Mouse (Mus musculus) brain, embryonic 14.5 days (tissue): ENCODE results near the gene Gm19684. TPM values are rescaled to one million over a fixed set of nuclear protein-coding genes. Genes with fewer than 3 reads are reported as not detected.
"Not testable (repeated sequence)": the region's sequence is repeated elsewhere in the genome, so short reads cannot be mapped to it uniquely, and the experiment has no call there.

Source experiments
- DNase-seq: peaks from one replicate; pipeline ENCODE4 v3.0.0-alpha.2; 2011; ENCODE audit warnings: low read depth
- CTCF ChIP-seq: fragments of 200-500 bp; IDR thresholded peaks from 2 replicates; pipeline ENCODE4 v1.5.1; 2012; ENCODE audit warnings: inconsistent platforms, mild to moderate bottlenecking, moderate library complexity, borderline replicate concordance; ENCODE audit not compliant: insufficient read depth, insufficient read length; ENCODE audit errors: extremely low read depth
- POLR2A ChIP-seq: fragments of 200-500 bp; IDR thresholded peaks from 2 replicates; pipeline ENCODE4 v1.6.1; 2012; ENCODE audit warnings: mild to moderate bottlenecking, inconsistent platforms, borderline replicate concordance; ENCODE audit not compliant: poor library complexity, insufficient read depth, insufficient read length, severe bottlenecking; ENCODE audit errors: extremely low read depth
- polyA plus RNA-seq: library from polyadenylated mRNA; depleted of rRNA; stranded (reverse); fragments of >200 nt; gene quantifications from 2 replicates; pipeline ENCODE4 v1.2.3, GENCODE M21; 2012; rRNA removed

The Gm19684 gene
- not detected in 2 replicates for polyA plus RNA-seq

DNA sequence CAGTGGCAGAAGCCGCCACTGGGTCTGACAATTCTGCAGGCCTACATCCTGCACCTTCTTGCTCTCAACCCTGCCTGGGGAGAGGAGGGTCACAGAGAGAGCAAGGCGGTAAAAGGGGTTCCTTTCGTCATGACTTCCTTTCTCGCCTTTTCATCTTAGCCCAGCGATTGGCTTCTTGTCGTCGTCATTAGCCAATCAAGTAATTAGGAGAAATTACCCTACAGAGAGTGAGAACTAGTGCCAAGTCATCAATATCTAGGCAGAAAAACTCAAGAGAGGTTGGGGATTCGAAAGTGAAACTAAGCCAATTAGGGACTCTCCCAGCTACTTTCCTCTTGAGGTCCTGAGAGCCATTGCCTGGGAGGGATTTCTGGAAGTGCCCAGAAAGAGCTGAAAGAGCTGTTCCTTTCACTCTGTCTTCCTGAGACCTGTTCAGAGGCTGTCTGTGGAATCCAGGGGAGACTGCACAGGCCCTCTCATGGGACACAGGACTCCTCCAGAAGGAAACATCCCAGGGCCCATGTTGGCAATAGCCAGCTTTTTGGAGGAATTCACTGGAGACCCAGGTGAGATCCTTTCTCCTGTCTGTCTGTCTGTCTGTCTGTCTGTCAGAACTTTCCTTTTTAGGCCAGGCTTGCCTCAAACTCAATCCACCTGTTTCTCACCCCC is at the start of gene Gm19684:
Gene Gm19684 (plus strand): TSS at position 327 of the 669 bp plus-strand sequence.
- DNase-seq = peak; percentile 60

DNA sequence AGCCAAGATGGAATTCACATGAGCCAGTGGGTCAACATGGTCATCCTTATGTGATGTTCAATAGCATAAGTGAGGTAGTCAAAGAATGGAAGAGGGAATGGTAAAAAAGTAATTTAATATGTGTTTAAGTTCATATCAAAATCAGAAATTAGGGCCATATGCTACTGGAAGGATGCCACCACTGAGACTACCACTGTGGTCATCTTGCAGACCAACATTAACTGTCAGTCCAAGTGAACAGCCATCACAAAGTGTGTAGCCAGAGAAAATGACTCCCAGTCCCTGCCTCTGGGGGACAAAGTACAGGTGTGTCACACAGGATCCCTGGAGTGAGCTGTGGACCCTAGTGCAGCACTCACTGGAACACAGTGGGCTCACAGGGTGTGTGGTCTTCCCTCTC is 39.6 kb upstream of the Gm19684 start:
- not testable (repeated sequence) for DNase-seq

DNA sequence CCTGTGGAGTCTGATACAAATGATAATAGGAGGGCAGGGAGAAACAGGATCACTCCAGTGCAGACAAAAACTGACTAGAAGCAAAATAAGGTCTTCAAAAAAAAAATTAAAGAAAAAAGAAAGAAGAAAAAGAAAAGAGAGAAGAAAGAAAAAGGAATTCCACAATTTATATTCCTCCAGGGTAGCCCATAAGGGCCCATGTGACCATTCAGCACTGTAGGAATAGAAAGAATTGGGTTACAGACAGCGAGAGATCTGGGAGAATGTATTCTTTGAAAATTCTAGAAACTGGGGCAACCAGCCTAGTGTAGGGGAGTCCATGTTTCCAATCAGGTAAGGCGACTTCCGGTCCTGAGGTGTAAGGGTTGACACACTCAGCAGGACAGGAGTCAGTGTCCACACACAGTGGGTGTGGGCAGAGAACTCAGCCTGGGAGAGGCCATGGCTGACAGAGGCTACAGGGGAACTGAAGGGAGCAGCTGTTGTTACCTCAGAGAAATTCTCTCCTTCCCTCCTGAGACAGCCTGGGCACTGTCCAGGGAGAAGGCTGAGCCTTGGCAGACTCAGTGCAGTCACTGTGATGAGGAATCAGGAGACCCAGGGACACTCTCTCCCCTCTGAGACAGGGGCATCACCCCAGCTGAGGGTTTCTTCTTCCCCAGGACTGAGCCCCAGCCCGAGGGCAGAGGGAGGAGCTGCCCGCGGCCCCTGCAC is 38.8 kb upstream of the Gm19684 start:
- DNase-seq = not testable (repeated sequence)

DNA sequence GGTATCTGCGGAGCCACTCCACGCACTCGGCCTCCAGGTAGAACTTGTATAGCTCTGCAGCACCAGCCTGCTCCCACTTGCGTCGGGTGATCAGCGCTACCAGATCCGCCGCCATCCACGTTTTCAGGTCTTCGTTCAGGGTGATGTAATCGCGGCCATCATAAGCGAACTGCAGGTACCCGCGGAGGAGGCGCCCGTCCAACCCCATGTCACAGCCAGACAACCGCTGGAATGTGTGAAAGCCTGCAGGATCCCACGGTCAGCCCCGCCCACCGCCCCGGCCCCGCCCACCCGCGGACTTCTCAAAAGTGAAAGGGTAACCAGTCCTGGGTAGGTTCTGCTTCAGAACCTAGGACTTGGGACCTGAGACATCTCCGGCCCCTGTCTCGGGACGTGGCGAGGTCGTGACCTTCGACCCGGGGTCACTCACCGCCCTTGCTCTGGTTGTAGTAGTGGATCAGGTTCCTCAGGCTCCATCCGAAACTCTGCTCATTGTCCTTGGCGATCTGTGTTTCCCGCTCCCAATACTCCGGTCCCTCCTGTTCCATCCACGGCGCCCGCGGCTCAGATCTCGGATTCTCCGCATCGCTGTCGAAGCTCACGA is 38.1 kb upstream of the Gm19684 start:
- DNase-seq = peak; percentile 52
- TF ChIP-seq CTCF = no peak
- TF ChIP-seq POLR2A = no peak

DNA sequence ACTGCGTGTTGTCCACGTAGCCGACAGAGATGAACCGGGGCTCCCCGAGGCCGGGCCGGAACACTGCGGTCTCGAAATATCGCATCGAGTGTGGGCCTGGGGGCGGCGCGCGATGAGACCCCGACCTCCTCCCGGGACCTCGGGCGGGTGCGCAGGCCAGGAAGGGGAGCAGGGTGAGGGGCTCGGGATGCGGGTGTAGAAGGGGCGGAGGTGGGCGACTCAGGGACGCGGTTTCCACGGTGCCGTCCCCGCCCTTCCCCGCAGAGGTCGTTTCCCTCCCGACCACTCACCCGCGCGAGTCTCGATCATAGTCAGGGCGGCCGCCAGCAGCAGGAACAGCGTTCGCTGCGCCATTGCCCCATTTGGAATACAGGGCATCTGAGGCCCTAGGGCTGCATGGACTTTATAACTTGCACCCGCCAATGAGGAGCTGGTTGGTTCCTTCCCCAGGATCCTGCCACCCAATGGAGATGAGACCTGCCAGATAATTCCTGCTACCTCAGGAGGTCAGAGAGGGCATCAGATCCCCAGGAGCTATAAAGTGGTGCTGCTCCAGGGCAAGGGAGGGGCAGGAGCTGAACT is 37.5 kb upstream of the Gm19684 start:
- peak; percentile 8 for DNase-seq
- TF ChIP-seq POLR2A (no peak), CTCF (no peak)

DNA sequence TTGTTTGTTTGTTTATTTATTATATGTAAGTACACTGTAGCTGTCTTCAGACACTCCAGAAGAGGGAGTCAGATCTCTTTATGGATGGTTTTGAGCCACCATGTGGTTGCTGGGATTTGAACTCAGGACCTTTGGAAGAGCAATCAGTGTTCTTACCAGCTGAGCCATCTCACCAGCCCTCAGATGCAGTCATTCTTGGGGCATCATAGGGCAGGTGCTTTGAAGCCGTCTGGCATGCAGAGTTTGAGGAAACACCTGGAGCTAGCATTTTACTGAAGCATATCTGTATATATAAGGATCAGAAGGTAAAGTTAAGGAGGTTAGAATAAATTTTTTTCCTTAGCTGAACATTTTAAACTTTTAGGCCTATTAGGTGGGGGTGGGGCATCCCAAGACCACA is 35.5 kb upstream of the Gm19684 start:
- not testable (repeated sequence) for DNase-seq

DNA sequence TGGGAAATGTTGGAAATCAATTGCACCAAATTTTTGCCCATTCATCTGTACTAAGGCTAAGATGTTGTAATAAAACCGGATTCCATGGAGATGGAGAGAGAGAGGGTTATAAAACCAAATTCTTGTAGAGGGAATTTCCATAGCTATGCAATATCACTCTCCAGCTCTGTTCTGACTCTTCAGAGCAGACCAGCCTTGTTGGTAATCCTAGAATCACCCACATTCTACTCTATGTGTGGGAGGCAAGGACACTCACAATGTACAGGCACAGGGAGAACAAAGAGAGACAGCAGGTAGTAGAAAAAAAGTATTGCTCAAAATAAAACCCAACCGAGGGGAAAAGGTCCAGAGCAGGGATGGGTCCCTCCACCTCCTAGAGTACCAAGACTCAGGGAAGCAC is 29.5 kb upstream of the Gm19684 start:
- not testable (repeated sequence) for DNase-seq

DNA sequence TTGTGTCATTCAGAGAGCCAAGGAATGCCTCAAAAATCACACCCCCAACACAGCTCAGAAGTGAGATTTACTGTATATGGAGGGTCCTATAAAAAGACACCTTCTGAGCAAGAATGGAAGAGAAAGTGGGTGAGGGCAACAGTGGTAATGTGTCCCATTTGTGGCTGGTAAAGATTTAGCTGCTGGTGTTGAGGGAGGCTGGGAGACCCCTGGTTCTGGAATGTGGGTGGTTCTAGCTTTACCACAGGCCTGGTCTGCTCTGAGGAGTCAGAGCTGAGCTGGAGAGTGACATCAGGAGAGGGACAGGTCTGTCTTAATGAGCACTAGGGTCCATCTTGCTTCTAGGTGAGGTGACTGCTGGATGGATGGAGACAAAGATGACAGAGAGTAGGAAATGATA is 29.0 kb upstream of the Gm19684 start:
- DNase-seq = not testable (repeated sequence)

DNA sequence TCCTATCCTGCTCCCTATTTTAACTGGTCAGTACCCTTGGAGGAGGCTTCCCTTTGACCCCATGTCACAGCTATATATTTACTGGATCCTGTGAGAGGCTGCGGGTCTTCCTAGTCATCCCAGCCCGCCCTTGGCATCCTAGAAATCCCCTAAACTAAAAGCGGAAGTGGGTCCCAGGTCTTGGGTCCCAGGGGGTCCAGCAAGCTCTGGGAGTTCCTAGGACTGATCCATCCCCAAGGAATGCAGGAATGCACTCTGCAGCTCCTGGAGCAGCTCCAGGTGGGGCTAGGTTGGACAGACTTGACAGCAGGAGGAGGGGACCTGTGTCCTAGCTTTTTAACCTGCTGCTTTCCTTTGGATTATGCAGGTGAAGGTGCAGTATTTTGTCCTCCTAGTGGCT is 27.5 kb upstream of the Gm19684 start:
- no peak for DNase-seq
- TF ChIP-seq POLR2A (no peak), CTCF (no peak)

DNA sequence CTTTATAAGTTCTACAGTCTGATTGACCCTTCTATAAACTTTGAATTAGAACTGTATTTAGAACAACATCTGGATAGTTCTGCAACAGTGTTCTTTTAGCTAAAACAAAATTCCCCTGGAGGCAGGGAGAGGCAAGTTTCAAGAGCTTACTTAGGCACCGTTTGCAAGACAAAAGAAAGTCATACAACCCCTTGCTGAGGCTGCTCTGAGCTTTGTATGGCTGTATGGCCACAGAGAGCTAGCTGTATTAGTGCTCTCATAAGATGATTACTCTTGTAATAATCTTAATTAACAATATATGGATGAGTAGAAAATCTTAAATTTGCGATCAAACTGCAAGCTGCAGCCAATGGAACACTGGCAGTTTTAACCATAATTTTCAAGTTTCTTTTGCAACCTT is 21.9 kb upstream of the Gm19684 start:
- not testable (repeated sequence) for DNase-seq

DNA sequence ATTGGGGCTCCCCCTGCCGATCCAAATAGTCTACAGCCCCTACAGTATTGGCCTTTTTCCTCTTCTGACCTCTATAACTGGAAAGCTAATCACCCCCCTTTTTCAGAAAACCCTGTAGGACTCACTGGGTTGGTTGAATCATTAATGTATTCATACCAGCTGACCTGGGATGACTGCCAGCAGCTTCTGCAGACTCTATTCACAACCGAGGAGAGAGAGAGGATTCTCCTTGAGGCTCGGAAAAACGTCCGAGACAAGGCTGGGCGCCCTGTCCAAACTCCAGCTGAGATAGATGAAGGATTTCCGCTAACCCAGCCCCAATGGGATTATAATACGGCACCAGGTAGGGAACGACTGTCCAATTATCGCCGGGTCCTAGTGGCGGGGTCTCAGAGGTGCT is 19.4 kb upstream of the Gm19684 start:
- peak; percentile 23 for DNase-seq

DNA sequence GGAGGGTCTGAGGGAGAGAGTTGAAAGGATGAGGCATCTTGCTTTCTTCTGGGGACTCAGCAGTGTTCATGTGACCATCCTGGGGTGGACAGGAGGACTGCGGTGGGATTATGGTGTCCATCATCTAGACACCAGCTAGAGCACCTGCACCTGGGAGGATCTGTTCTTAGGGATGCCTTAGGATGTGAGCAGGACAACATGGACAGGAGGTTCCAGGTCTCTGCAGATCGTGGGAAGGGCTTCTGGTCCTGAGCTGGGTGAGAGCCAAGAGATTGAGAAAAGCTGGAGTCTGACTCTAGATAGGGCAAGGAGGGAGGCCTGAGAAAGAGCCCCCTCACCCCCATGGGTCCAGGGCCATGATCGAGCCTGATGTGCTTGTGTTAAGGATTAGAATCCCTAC is 11.3 kb upstream of the Gm19684 start:
- not testable (repeated sequence) for DNase-seq

DNA sequence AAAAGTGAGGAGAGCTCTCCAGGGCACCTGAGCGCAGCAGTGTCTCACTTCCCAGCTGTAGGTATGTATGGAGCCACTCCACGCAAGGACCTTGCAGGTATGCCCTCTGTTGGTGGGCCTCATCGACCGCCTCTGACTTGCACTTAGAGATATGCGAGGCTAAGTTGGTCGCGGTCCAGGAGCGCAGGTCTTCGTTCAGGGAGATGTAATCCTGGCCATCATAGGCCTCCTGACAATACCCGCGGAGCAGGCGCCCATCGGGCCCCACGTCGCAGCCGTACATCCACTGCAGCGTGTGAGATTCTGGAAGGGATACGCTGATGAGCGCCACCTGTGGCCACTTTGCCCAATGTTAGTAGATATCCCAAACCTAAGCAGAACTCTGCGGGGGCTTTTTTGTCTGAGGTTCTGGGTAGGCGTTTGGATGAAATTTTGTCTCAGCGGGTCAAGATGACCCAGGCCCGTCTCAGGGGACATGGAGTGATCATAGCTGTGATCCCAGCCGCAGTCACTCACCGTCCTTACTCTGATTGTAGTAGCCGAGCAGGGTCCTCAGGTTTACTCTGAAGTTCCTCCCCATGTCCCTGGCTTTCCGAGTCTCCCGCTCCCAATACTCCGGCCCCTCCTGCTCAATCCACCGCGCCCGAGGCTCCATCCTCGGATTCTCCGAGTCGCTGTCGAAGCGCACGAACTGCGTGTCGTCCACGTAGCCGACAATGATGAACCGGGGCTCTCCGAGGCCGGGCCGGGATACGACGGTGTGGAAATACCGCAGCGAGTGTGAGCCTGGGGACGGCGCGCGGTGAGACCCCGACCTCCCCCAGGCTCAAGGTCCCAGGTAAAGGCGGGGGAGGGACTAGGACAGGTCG is 10.6 kb upstream of the Gm19684 start:
- 0 out of 2 replicates have a peak, but pooled peaks have one; percentile 2 for TF ChIP-seq CTCF
- peak; percentile 7 for DNase-seq

DNA sequence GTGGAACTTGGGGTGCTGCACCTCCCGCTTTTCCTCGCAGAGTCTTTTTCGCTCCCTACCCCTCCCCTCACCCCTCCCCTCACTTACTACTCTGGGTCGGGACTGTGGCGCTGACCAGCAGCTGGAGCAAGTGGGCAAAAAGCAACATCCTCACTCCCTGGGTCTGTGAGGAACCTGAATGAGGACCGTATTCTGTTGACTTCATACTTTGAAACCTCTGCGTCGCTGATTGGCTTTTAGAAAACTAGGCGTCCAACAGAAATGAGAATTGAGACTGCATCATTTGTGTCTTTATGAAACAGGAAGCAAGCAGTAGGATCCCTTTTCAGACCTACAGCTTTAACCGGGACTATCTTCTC is 10.0 kb upstream of the Gm19684 start:
- peak; percentile 51 for DNase-seq
